Mouse (Mus musculus): ENCODE measurements at regions not wholly inside any gene's neighbourhood (a gene's known extent, or its start where the extent isn't known, plus 50 kb on each side); places are given as distances from the start of the nearest gene placed in this dataset.

GRCm38 (mm10) chr2:19743467-19743866 is 85.9 kb downstream of the Otud1 start:
- DNase-seq, result peak; percentile 29
- WGBS, result 65% methylated on average over 4 of the region's 4 CpGs
- Histone ChIP-seq H3K4me3 (replicated peaks; ENCODE audit: low read depth, low read length) (no peak overlapping the region), H3K4me2 (ENCODE audit: low read length) (no peak overlapping the region), H3K27ac (replicated peaks; ENCODE audit: low read depth, low read length) (no peak overlapping the region), H3K27me3 (ENCODE audit: control insufficient read depth, insufficient read depth, low read length) (no peaks in the 10 kb centered on the region), H3K9ac (replicated peaks; ENCODE audit: low read length) (no peak overlapping the region), H3K36me3 (ENCODE audit: control insufficient read depth, insufficient read depth, low read length) (no peaks in the 10 kb centered on the region), H3K4me1 (ENCODE audit: control insufficient read depth, insufficient read depth, low read length) (no peaks in the 10 kb centered on the region), H3K9me3 (ENCODE audit: control insufficient read depth, low read length) (no peaks in the 10 kb centered on the region)
- no peak for ATAC-seq (ENCODE audit: low FRiP score, low TSS enrichment)

- Histone ChIP-seq H3K27ac (replicated peaks; ENCODE audit: low read depth, low read length) (no peak overlapping the region), H3K4me1 (ENCODE audit: control insufficient read depth, insufficient read depth, low read length) (no peaks in the 10 kb centered on the region), H3K9me3 (ENCODE audit: control insufficient read depth, low read length) (no peaks in the 10 kb centered on the region), H3K9ac (replicated peaks; ENCODE audit: low read length) (no peak overlapping the region), H3K27me3 (ENCODE audit: control insufficient read depth, insufficient read depth, low read length) (no peaks in the 10 kb centered on the region), H3K4me2 (ENCODE audit: low read length) (no peak overlapping the region), H3K4me3 (replicated peaks; ENCODE audit: low read depth, low read length) (no peak overlapping the region), H3K36me3 (ENCODE audit: control insufficient read depth, insufficient read depth, low read length) (no peaks in the 10 kb centered on the region)
- no peak for ATAC-seq (ENCODE audit: low FRiP score, low TSS enrichment)
- WGBS, result 95% methylated on average over 2 of the region's 2 CpGs
- no peak for DNase-seq
These were observed 87.6 kb downstream of the Otud1 start for GRCm38 (mm10) chr2:19744986-19745660.

- Histone ChIP-seq H3K9ac (replicated peaks; ENCODE audit: low read length) (no peak overlapping the region), H3K27me3 (ENCODE audit: control insufficient read depth, insufficient read depth, low read length) (no peaks in the 10 kb centered on the region), H3K9me3 (ENCODE audit: control insufficient read depth, low read length) (no peaks in the 10 kb centered on the region), H3K27ac (replicated peaks; ENCODE audit: low read depth, low read length) (no peak overlapping the region), H3K4me3 (replicated peaks; ENCODE audit: low read depth, low read length) (no peak overlapping the region), H3K4me1 (ENCODE audit: control insufficient read depth, insufficient read depth, low read length) (no peaks in the 10 kb centered on the region), H3K4me2 (ENCODE audit: low read length) (no peak overlapping the region), H3K36me3 (ENCODE audit: control insufficient read depth, insufficient read depth, low read length) (no peaks in the 10 kb centered on the region)
- WGBS, result 93% methylated on average over 11 of the region's 11 CpGs
- no peak for DNase-seq
- no peak for ATAC-seq (ENCODE audit: low FRiP score, low TSS enrichment)
These were observed 95.2 kb downstream of the Otud1 start for GRCm38 (mm10) chr2:19752753-19753152.

GRCm38 (mm10) chr2:19753479-19753878 is 95.9 kb downstream of the Otud1 start:
- H3K4me1 ChIP-seq (ENCODE audit: control insufficient read depth, insufficient read depth, low read length), result no peaks in the 10 kb centered on the region
- no peaks in the 10 kb centered on the region for H3K9me3 ChIP-seq (ENCODE audit: control insufficient read depth, low read length)
- H3K9ac ChIP-seq (replicated peaks; ENCODE audit: low read length), result no peak overlapping the region
- H3K36me3 ChIP-seq (ENCODE audit: control insufficient read depth, insufficient read depth, low read length), result no peaks in the 10 kb centered on the region
- DNase-seq (no peak), ATAC-seq (ENCODE audit: low FRiP score, low TSS enrichment) (no peak)
- no peak overlapping the region for H3K27ac ChIP-seq (replicated peaks; ENCODE audit: low read depth, low read length)
- no peaks in the 10 kb centered on the region for H3K27me3 ChIP-seq (ENCODE audit: control insufficient read depth, insufficient read depth, low read length)
- no peak overlapping the region for H3K4me2 ChIP-seq (ENCODE audit: low read length)
- no peak overlapping the region for H3K4me3 ChIP-seq (replicated peaks; ENCODE audit: low read depth, low read length)

GRCm38 (mm10) chr2:19757910-19758309 is 100.4 kb downstream of the Otud1 start:
- H3K4me2 ChIP-seq (ENCODE audit: low read length), result no peak overlapping the region
- no peaks in the 10 kb centered on the region for H3K27me3 ChIP-seq (ENCODE audit: control insufficient read depth, insufficient read depth, low read length)
- H3K4me1 ChIP-seq (ENCODE audit: control insufficient read depth, insufficient read depth, low read length), result no peaks in the 10 kb centered on the region
- DNase-seq, result peak; percentile 19
- no peak overlapping the region for H3K9ac ChIP-seq (replicated peaks; ENCODE audit: low read length)
- no peaks in the 10 kb centered on the region for H3K9me3 ChIP-seq (ENCODE audit: control insufficient read depth, low read length)
- H3K4me3 ChIP-seq (replicated peaks; ENCODE audit: low read depth, low read length), result no peak overlapping the region
- no peaks in the 10 kb centered on the region for H3K36me3 ChIP-seq (ENCODE audit: control insufficient read depth, insufficient read depth, low read length)
- WGBS, result 75% methylated on average over 4 of the region's 4 CpGs
- no peak overlapping the region for H3K27ac ChIP-seq (replicated peaks; ENCODE audit: low read depth, low read length)
- no peak for ATAC-seq (ENCODE audit: low FRiP score, low TSS enrichment)

GRCm38 (mm10) chr2:19759169-19759568 is 101.6 kb downstream of the Otud1 start:
- H3K4me3 ChIP-seq (replicated peaks; ENCODE audit: low read depth, low read length), result no peak overlapping the region

GRCm38 (mm10) chr2:19759577-19759976 is 102.0 kb downstream of the Otud1 start:
- Histone ChIP-seq H3K27me3 (ENCODE audit: control insufficient read depth, insufficient read depth, low read length) (no peaks in the 10 kb centered on the region), H3K4me1 (ENCODE audit: control insufficient read depth, insufficient read depth, low read length) (no peaks in the 10 kb centered on the region), H3K9ac (replicated peaks; ENCODE audit: low read length) (no peak overlapping the region), H3K4me3 (replicated peaks; ENCODE audit: low read depth, low read length) (no peak overlapping the region), H3K4me2 (ENCODE audit: low read length) (no peak overlapping the region), H3K9me3 (ENCODE audit: control insufficient read depth, low read length) (no peaks in the 10 kb centered on the region), H3K36me3 (ENCODE audit: control insufficient read depth, insufficient read depth, low read length) (no peaks in the 10 kb centered on the region), H3K27ac (replicated peaks; ENCODE audit: low read depth, low read length) (no peak overlapping the region)
- 82% methylated on average over 5 of the region's 6 CpGs for WGBS
- DNase-seq, result no peak
- no peak for ATAC-seq (ENCODE audit: low FRiP score, low TSS enrichment)

More at GRCm38 (mm10) chr2:19759169-19759568, 101.6 kb downstream of the Otud1 start:
- Histone ChIP-seq H3K27me3 (ENCODE audit: control insufficient read depth, insufficient read depth, low read length) (no peaks in the 10 kb centered on the region), H3K36me3 (ENCODE audit: control insufficient read depth, insufficient read depth, low read length) (no peaks in the 10 kb centered on the region), H3K27ac (replicated peaks; ENCODE audit: low read depth, low read length) (no peak overlapping the region), H3K4me1 (ENCODE audit: control insufficient read depth, insufficient read depth, low read length) (no peaks in the 10 kb centered on the region), H3K4me2 (ENCODE audit: low read length) (no peak overlapping the region), H3K9me3 (ENCODE audit: control insufficient read depth, low read length) (no peaks in the 10 kb centered on the region), H3K9ac (replicated peaks; ENCODE audit: low read length) (no peak overlapping the region)
- DNase-seq (peak; percentile 56), ATAC-seq (ENCODE audit: low FRiP score, low TSS enrichment) (peak; percentile 24; the same call in 1 of the 2 replicates)
- 66% methylated on average over 2 of the region's 2 CpGs for WGBS

GRCm38 (mm10) chr2:19762996-19763395 is 105.4 kb downstream of the Otud1 start:
- H3K4me3 ChIP-seq (replicated peaks; ENCODE audit: low read depth, low read length), result no peak overlapping the region
- H3K36me3 ChIP-seq (ENCODE audit: control insufficient read depth, insufficient read depth, low read length), result no peaks in the 10 kb centered on the region
- H3K4me2 ChIP-seq (ENCODE audit: low read length), result no peak overlapping the region
- H3K27ac ChIP-seq (replicated peaks; ENCODE audit: low read depth, low read length), result no peak overlapping the region
- no peaks in the 10 kb centered on the region for H3K4me1 ChIP-seq (ENCODE audit: control insufficient read depth, insufficient read depth, low read length)
- no peaks in the 10 kb centered on the region for H3K27me3 ChIP-seq (ENCODE audit: control insufficient read depth, insufficient read depth, low read length)
- no peak for DNase-seq
- WGBS, result 71% methylated on average over 3 of the region's 3 CpGs
- no peaks in the 10 kb centered on the region for H3K9me3 ChIP-seq (ENCODE audit: control insufficient read depth, low read length)
- no peak overlapping the region for H3K9ac ChIP-seq (replicated peaks; ENCODE audit: low read length)
- ATAC-seq (ENCODE audit: low FRiP score, low TSS enrichment), result no peak

- Histone ChIP-seq H3K9ac (replicated peaks; ENCODE audit: low read length) (no peak overlapping the region), H3K4me3 (replicated peaks; ENCODE audit: low read depth, low read length) (no peak overlapping the region), H3K4me1 (ENCODE audit: control insufficient read depth, insufficient read depth, low read length) (no peaks in the 10 kb centered on the region), H3K36me3 (ENCODE audit: control insufficient read depth, insufficient read depth, low read length) (no peaks in the 10 kb centered on the region), H3K4me2 (ENCODE audit: low read length) (no peak overlapping the region), H3K27ac (replicated peaks; ENCODE audit: low read depth, low read length) (no peak overlapping the region), H3K9me3 (ENCODE audit: control insufficient read depth, low read length) (no peaks in the 10 kb centered on the region), H3K27me3 (ENCODE audit: control insufficient read depth, insufficient read depth, low read length) (no peaks in the 10 kb centered on the region)
- no peak for ATAC-seq (ENCODE audit: low FRiP score, low TSS enrichment)
- no peak for DNase-seq
- 96% methylated on average over 2 of the region's 2 CpGs for WGBS
These were observed 124.7 kb upstream of the Etl4 start for GRCm38 (mm10) chr2:19784913-19785312.

All from midbrain, embryonic 14.5 days (tissue).